Mouse (Mus musculus) gastrocnemius, postnatal 10 days (tissue): ENCODE measurements around the gene 5330417C22Rik. TPM values are rescaled to one million over a fixed set of nuclear protein-coding genes. Genes with fewer than 3 reads are reported as not detected.
"Not testable (repeated sequence)": the region's sequence is repeated elsewhere in the genome, so short reads cannot be mapped to it uniquely, and the experiment has no call there.

Experiments
- DNase-seq: peaks from one replicate; pipeline ENCODE4 v3.0.0; 2021; ENCODE audit warnings: mixed read lengths
- total RNA-seq, 2 experiments: library from RNA; stranded (reverse); gene quantifications; 2 replicates each; pipeline ENCODE4 v1.2.3; 2021

5330417C22Rik gene
- total RNA-seq, 2 experiments from 2014 or later, result 0.19 to 0.25 TPM

- no peak for DNase-seq
Measured at GRCm38 (mm10) chr3:108533114-108533885, 3.0 kb downstream of the 5330417C22Rik start.

- DNase-seq, result no peak
Measured at GRCm38 (mm10) chr3:108528489-108528888, 7.8 kb downstream of the 5330417C22Rik start.

GRCm38 (mm10) chr3:108523415-108523814, 12.9 kb downstream of the 5330417C22Rik start:
- DNase-seq, result no peak

- no peak for DNase-seq
Measured at GRCm38 (mm10) chr3:108518276-108518675, 18.1 kb downstream of the 5330417C22Rik start.

GRCm38 (mm10) chr3:108513465-108513864, 22.9 kb downstream of the 5330417C22Rik start:
- no peak for DNase-seq

- no peak for DNase-seq
Measured at GRCm38 (mm10) chr3:108510716-108511483, 25.4 kb downstream of the 5330417C22Rik start.

GRCm38 (mm10) chr3:108510156-108510555, 26.2 kb downstream of the 5330417C22Rik start:
- DNase-seq, result no peak

- DNase-seq, result no peak
Measured at GRCm38 (mm10) chr3:108508745-108509474, 27.4 kb downstream of the 5330417C22Rik start.

- no peak for DNase-seq
Measured at GRCm38 (mm10) chr3:108503908-108504307, 32.4 kb downstream of the 5330417C22Rik start.

- DNase-seq, result not testable (repeated sequence)
Measured at GRCm38 (mm10) chr3:108501411-108501810, 34.9 kb downstream of the 5330417C22Rik start.

GRCm38 (mm10) chr3:108499826-108500225, 36.5 kb downstream of the 5330417C22Rik start:
- no peak for DNase-seq

GRCm38 (mm10) chr3:108497602-108498001, 38.7 kb downstream of the 5330417C22Rik start:
- no peak for DNase-seq

GRCm38 (mm10) chr3:108495486-108495885, 40.9 kb downstream of the 5330417C22Rik start:
- no peak for DNase-seq

GRCm38 (mm10) chr3:108494861-108495474, 41.4 kb downstream of the 5330417C22Rik start:
- DNase-seq, result no peak

- DNase-seq, result no peak
Measured at GRCm38 (mm10) chr3:108489968-108490367, 46.4 kb downstream of the 5330417C22Rik start.

- DNase-seq, result no peak
Measured at GRCm38 (mm10) chr3:108484749-108485148, 51.6 kb downstream of the 5330417C22Rik start.

- DNase-seq, result no peak
Measured at GRCm38 (mm10) chr3:108478800-108479199, 57.5 kb downstream of the 5330417C22Rik start.

- DNase-seq, result peak; percentile 28
Measured at GRCm38 (mm10) chr3:108476761-108477619, 59.3 kb downstream of the 5330417C22Rik start.

- no peak for DNase-seq
Measured at GRCm38 (mm10) chr3:108475496-108475895, 60.8 kb downstream of the 5330417C22Rik start.

GRCm38 (mm10) chr3:108474969-108475368, 61.4 kb downstream of the 5330417C22Rik start:
- no peak for DNase-seq

GRCm38 (mm10) chr3:108467760-108468159, 68.6 kb downstream of the 5330417C22Rik start:
- no peak for DNase-seq
